Comparison of ENCODE assay signal across 16 mouse cellular contexts in the genomic region with DNA sequence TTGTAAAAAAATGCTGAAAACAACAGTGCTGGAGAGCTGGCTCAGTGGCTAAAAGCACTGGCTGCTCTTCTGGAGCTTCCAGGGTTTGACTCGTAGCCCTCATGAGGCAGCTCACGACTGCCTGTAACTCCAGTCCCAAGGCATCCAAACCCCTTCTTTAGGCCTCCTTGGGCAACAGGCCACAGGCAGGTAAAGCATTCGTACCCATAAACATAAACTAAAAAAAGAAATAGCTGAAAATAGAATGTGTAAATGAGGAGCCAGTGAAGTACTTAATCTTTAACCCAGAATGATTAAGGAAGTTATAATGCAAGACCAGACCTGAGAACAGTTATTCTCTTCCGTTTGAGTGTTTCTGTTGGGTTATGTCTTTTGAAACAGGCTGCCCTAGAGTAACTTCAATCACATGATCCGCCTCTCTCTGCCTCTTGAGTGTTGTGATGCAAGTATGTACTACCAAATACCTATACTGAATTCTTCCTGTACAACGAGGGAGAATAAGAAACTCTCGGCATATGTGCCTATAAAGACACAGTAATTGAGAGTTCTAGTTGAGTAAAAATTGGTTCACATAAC. TPM values are rescaled to one million over a fixed set of nuclear protein-coding genes. Genes with fewer than 3 reads are reported as not detected.
DNase-seq lines count a peak whose midpoint lies in the region; ATAC-seq and TF ChIP-seq lines count a peak whose summit lies in the region.
"Had no signal": no experiment of that assay in that cellular context is flagged by ENCODE, and none has a peak within 500 bp of the region (broad histone marks: within the 10 kb centered on the region; RNA-seq: fewer than 3 reads in every experiment).

No protein-coding gene starts in this region.

- H3K4me1 ChIP-seq in liver, postnatal 0 days (ENCODE audit: insufficient read depth) = no peaks in the 10 kb centered on the region
- no peaks in the 10 kb centered on the region for H3K4me1 ChIP-seq in liver, embryonic 12.5 days
- peaks cover 3% of the 10 kb centered on the region; the same call in 1 of the 2 replicates for H3K4me1 ChIP-seq in bone marrow, adult 2 months (ENCODE audit: control insufficient read depth, insufficient read depth, low read length)
- H3K4me1 ChIP-seq in kidney, embryonic 16.5 days (ENCODE audit: insufficient read depth, low read length) = peaks cover 17% of the 10 kb centered on the region; the same call in 1 of the 2 replicates

- no peak overlapping the region for H3K9ac ChIP-seq in liver, postnatal 0 days (replicated peaks)
- no peak overlapping the region for H3K9ac ChIP-seq in liver, embryonic 12.5 days
- no peak overlapping the region for H3K9ac ChIP-seq in kidney, embryonic 16.5 days (replicated peaks; ENCODE audit: low read length)
- H3K9ac ChIP-seq: limb, embryonic 12.5 days had no signal

- H3K36me3 ChIP-seq in liver, postnatal 0 days (replicated peaks; ENCODE audit: insufficient read depth, low read length) = no peaks in the 10 kb centered on the region
- no peaks in the 10 kb centered on the region for H3K36me3 ChIP-seq in liver, embryonic 12.5 days
- no peaks in the 10 kb centered on the region for H3K36me3 ChIP-seq in kidney, embryonic 16.5 days (ENCODE audit: insufficient read depth, low read length)
- H3K36me3 ChIP-seq: limb, embryonic 12.5 days had no signal

- WGBS in liver, postnatal 0 days (ENCODE audit: insufficient replicate concordance) = 58% methylated on average over 7 of the region's 7 CpGs
- 62% methylated on average over 7 of the region's 7 CpGs for WGBS in liver, embryonic 12.5 days (ENCODE audit: insufficient replicate concordance)
- 20% methylated on average over 7 of the region's 7 CpGs for WGBS in bone marrow, adult 2 months
- 68% methylated on average over 7 of the region's 7 CpGs for WGBS in kidney, embryonic 16.5 days

- H3K27ac ChIP-seq in liver, postnatal 0 days (ENCODE audit: low read depth) = peak overlapping the region; percentile 37; the same call in 1 of the 2 replicates
- no peak overlapping the region for H3K27ac ChIP-seq in liver, embryonic 12.5 days
- H3K27ac ChIP-seq in bone marrow, adult 2 months (ENCODE audit: control insufficient read depth, insufficient read depth, low read depth, low read length, poor library complexity) = peak overlapping the region; percentile 37; the same call in 1 of the 2 replicates
- H3K27ac ChIP-seq in kidney, embryonic 16.5 days (ENCODE audit: low read length) = peak overlapping the region; percentile 32; the same call in 1 of the 2 replicates
- H3K27ac ChIP-seq: limb, embryonic 12.5 days had no signal

- no peak for DNase-seq in liver, postnatal 0 days
- peak; percentile 29 for DNase-seq in naive thymus-derived CD4-positive, alpha-beta T cell, adult 2 months (ENCODE audit: low read depth)
- no peak for DNase-seq in gastrocnemius, postnatal 4 days (ENCODE audit: low spot score in 2 of 2)
- no peak for DNase-seq in frontal cortex, postnatal 10 days (ENCODE audit: low spot score in 2 of 2)
- DNase-seq: adrenal gland, postnatal 36 days; cerebellum, adult 11-12 months; embryo, embryonic 11 days; heart, postnatal 36 days; layer of hippocampus, postnatal 36 days had no signal

- no peak for TF ChIP-seq POLR2A in bone marrow, adult 2 months (IDR thresholded peaks at IDR 0.05; ENCODE audit: borderline replicate concordance, control insufficient read depth, low read depth, low read length)

- no peak overlapping the region for H3K4me3 ChIP-seq in liver, postnatal 0 days (ENCODE audit: low read depth, low read length)
- H3K4me3 ChIP-seq in liver, embryonic 12.5 days = no peak overlapping the region
- no peak overlapping the region for H3K4me3 ChIP-seq in bone marrow, adult 2 months (replicated peaks; ENCODE audit: control insufficient read depth, low read depth, low read length)
- H3K4me3 ChIP-seq in kidney, embryonic 16.5 days (ENCODE audit: low read length) = no peak overlapping the region
- H3K4me3 ChIP-seq: limb, embryonic 12.5 days had no signal

- ATAC-seq in liver, postnatal 0 days = peak; percentile 63
- ATAC-seq in liver, embryonic 12.5 days = no peak
- peak; percentile 39; the same call in 1 of the 2 replicates for ATAC-seq in kidney, embryonic 16.5 days (ENCODE audit: low FRiP score, low TSS enrichment)
- ATAC-seq: forebrain, embryonic 16.5 days; intestine, embryonic 16.5 days had no signal

- peak overlapping the region; percentile 3; the same call in 1 of the 2 replicates for H3K4me2 ChIP-seq in liver, postnatal 0 days (ENCODE audit: low read depth, low read length)
- no peak overlapping the region for H3K4me2 ChIP-seq in liver, embryonic 12.5 days
- no peak overlapping the region for H3K4me2 ChIP-seq in kidney, embryonic 16.5 days (replicated peaks; ENCODE audit: low read depth, low read length)
- H3K4me2 ChIP-seq: limb, embryonic 12.5 days had no signal

- H3K9me3 ChIP-seq in liver, postnatal 0 days (ENCODE audit: low read length) = no peaks in the 10 kb centered on the region
- H3K9me3 ChIP-seq in liver, embryonic 12.5 days (replicated peaks) = no peaks in the 10 kb centered on the region
- no peaks in the 10 kb centered on the region for H3K9me3 ChIP-seq in kidney, embryonic 16.5 days (ENCODE audit: low read length)
- H3K9me3 ChIP-seq: limb, embryonic 12.5 days had no signal

- H3K27me3 ChIP-seq in liver, postnatal 0 days (ENCODE audit: insufficient read depth, low read length) = no peaks in the 10 kb centered on the region
- H3K27me3 ChIP-seq in liver, embryonic 12.5 days (replicated peaks) = no peaks in the 10 kb centered on the region
- H3K27me3 ChIP-seq in kidney, embryonic 16.5 days (ENCODE audit: insufficient read depth, low read length) = no peaks in the 10 kb centered on the region
- H3K27me3 ChIP-seq: CH12.LX; limb, embryonic 12.5 days had no signal

- no peak for TF ChIP-seq CTCF in liver, postnatal 0 days (IDR thresholded peaks at IDR 0.05; ENCODE audit: low read depth)
- no peak for TF ChIP-seq CTCF in bone marrow, adult 2 months (IDR thresholded peaks at IDR 0.05; ENCODE audit: control insufficient read depth, insufficient read depth, low read length)

- no peak for TF ChIP-seq EP300 in liver, postnatal 0 days (IDR thresholded peaks at IDR 0.05; ENCODE audit: low read depth)

RNA-seq across cellular contexts. Expression of gene Parp8, which starts 53.2 kb away (rescaled TPM):
- 2.0 and 2.2 TPM in 2 replicates for polyA plus RNA-seq in liver, postnatal 0 days (2015; fragmentation: Nextera tagmentation; extraction: Ambion mirVana)
- 3.9 TPM in 2 replicates for polyA plus RNA-seq in liver, embryonic 12.5 days (2016; fragmentation: Nextera tagmentation; extraction: Ambion mirVana)
- 13.0 and 31.9 TPM in 2 replicates for polyA plus RNA-seq in bone marrow, adult 2 months (2011; ENCODE audit: insufficient read depth, insufficient read length, low replicate concordance, missing spikeins)
- 15.7 and 18.1 TPM in 2 replicates for polyA plus RNA-seq in kidney, embryonic 16.5 days (2015; fragmentation: Nextera tagmentation; extraction: Ambion mirVana)
- total RNA-seq in gastrocnemius, postnatal 4 days (2021) = 10 to 100 TPM; 19.6 to 22.2 TPM
- total RNA-seq: CH12.LX had no signal
